Mouse (Mus musculus) layer of hippocampus, postnatal 14 days (tissue): ENCODE measurements around the gene Ccdc162. TPM values are rescaled to one million over a fixed set of nuclear protein-coding genes. Genes with fewer than 3 reads are reported as not detected.

Experiments used
- DNase-seq, 2 experiments: peaks; one replicate each; pipeline ENCODE4 v3.0.0; 2021 to 2022; ENCODE audit warnings: low spot score in 2 of 2, mixed read lengths in 1 of 2
- total RNA-seq, 2 experiments: library from RNA; stranded (reverse); gene quantifications; 2 replicates each; pipeline ENCODE4 v1.2.3; 2021

The Ccdc162 gene
- total RNA-seq, 2 experiments from 2014 or later = 2.3 to 3.7 TPM

DNA sequence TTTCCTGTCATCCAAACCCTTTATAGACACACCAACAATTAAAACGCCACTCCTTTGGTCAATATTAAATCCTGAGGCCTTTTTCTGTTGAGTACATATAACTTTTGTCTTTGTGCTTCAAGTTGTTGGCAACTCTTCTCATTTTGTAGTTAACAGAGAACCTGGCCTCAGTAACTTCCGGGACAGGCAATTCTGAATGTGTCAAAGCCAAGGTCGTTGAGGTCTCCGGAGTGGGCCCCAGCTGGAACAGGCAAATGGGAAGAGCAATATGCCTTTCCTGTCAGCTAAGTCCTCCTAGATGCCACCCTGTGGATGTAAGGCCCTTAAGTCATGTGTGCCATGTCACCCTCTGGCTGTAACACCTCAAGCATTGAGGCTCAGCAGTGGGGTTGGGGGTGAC is 136.0 kb downstream of the Ccdc162 start:
- no peak for DNase-seq

DNA sequence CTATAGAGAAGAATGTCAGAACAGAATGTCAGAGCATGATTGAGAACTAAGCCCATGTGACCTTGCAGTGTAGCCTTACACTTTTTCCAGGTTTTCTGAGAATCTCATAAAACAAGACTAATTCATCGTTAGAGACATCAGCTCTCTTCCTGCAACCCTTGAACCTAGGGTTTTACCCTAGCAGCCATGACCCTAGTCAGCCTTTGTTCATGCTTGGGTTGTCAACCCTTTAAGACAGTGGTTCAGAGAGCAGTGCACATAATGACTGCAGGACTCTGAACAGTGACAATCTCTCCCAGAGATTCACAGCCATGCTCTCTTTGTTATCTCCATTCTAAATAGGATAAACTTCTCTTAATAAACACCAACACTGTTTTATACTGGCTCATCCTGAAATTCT is 137.9 kb downstream of the Ccdc162 start:
- DNase-seq = no peak

DNA sequence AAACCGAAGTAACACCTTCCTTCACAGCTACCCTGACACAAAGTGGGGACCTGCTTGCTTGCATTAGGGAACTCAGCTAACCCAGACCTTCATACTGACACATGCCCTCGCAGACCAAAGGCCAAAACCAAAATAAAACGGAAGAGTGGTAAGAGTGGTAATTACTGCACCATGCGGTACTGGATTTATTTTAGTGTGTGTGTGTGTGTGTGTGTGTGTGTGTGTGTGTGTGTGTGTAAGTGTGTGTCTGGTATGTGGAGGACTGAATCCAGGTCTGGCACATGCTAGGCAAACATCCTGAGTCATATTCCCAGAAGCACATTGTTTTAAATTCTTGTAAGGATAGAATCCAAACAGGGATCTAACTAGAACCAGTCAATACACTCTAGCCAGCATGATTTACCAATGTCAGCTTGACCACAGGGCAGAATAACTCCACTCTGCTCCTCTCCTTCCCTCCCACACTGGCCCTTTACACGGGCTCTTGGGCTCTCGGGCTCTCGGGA is 140.1 kb downstream of the Ccdc162 start:
- no peak for DNase-seq

DNA sequence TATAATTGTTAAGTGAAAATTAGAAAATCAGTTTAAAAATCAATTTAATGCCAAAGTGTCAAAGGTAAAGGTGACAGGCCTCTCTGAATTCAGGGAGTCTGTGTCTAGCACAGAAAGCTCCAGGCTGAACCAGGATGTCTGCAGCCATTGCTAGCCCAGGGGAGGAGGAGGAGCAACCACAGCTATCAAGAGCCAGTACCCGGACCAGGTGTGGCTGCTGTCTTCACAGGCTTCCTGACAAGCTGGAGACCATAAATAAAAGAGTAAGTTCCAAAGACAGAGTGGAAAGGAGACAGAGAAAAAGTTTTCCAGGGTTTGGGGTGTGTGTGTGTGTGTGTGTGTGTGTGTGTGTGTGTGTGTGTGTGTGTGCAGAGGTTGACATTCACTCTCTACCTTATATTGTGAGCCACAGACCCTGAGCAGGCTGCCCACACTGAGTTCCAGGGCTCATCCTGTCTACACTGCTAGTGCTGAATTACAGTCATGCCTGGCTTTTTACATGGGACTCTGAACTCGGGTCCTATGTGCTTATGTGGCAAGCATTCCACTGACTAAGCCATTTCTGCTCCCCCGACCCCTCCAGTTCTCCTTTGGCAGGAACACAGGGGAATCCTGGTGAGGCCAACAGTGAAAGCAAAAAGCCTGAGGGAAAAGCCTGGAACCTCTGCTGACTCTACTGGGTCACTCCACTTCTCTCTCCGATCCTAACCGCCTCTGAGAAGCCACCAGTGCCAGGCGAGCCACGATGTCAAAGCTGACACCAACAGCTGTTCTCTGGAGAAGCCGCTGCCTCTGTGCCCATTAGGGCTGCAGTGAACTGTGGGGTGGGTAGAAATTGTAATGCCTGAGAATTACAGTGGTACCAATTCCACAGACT is 140.7 kb downstream of the Ccdc162 start:
- DNase-seq = no peak

DNA sequence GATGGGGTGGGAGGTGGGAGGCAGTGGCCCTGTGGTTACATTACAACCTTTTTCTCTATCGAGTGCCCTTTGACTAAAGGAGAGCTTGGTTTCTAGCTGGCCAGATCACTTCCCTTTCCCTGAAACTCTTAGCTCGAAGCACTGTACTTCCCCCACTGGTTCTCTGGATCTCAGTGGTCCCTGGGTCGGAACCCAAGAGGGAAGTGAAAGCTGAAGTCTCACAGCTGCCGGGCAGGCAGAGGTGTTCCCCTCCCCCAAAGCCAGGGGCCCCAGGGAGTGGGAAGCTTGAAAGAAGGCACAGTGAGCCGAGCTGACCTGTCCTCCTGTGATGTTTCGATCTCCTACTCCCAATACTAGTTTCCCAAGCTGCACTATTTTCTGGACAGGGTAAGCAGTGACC is 143.2 kb downstream of the Ccdc162 start:
- DNase-seq = peak in 1 of 2 experiments; percentile 37

DNA sequence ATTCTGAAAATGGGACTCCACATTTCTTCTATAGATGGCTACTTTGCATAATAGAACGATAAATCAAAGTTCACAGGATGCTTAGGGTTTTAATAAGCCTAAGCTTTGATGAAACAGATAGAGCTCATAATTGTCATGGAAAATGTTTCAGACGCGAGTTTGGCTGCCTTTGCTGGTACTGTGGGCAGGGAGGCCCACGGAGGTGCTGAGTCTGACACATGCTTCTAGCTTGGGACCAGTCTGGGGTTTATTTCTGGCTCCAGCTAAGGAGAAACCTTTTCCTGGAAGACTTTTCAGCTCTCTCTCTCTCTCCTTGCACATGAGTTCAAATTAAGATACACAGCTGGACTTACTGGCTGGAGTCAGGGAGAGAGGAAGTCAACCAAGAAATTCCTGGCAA is 144.2 kb downstream of the Ccdc162 start:
- no peak for DNase-seq

DNA sequence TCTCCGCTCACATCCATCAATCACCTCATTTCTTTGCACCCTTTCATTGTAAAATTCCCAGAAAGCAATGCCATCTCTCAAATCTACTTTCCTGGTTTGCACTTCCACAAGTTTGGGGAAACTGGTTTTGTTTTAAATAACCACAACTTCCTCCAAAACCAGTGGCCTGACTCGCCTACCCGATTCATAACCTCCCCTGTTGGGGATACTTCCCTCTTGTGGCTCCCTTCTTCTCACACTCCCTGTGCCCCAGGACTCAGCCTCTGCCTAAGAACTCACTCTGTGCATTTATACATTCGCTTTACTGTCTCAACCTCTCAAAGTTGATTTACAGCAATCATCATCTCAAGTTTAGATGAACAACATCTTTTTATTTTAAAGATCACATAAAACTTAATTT is 145.4 kb downstream of the Ccdc162 start:
- no peak for DNase-seq

DNA sequence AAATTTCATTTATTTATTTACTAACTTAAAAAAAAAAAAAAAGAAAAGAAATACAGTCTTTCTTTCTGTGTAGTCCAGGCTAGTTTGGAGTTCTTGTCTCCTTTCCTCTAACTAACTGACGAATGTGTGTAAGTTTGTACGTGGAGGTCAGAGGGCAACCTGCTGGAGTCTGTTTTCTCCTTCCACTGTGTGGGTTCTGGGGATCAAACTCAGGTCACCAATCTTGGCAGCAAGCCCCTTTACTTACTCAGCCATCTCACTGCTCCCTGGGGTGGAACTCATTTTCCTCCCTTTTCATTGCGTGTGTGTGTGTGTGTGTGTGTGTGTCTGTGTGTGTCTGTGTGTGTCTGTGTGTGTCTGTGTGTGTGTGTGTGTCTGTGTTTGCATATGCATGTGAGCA is 148.1 kb downstream of the Ccdc162 start:
- DNase-seq = no peak

DNA sequence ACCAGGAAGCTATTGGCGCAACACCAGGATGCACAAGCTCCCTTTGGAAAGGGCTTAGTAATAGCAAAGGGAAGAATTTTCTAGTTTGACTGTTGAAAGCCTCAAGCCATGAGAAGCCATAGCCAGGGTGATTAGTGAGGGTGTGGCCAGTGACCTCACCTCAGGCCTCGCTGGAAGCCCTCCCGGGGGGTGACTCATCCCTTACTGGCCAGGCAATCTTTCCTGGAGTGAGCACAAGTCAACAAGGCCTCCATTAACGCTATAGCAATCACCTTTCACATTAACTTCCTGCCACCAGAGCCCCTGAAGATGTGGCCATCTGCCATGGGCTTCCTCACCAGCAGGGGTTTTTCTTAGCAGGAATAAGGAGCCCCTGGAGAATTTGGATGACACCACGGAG is 151.3 kb downstream of the Ccdc162 start:
- DNase-seq = no peak

DNA sequence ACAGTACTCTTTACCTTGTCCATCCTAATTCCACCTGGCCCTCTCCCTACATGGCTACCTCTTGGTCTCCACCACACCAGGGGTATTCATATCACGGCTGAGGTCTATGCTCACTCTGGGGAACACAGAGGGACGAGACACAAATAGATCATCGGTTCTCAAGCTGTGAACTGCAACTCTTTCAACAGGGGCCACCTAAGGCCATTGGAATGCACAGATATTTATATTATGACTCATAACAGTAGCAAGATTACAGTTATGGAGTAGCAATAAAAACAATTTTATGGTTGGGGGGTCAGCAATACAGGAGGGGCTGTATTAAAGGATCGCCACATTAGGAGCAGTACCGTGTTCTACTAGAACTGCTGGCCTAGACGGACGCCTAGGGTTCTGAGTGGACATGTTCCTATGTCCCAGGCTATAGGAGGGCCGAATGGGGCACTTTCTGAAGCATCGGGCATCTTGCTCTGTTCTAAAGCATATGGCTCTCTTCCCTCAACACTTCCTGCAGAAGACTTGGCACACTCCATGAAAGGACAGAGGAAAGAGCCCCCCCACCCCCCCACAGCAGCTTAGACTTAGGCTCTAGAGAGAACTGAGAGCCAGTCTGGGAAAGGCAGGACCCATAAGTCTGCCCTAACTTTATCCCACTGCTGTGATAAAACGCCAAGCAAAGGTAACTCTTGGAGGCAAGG is 154.6 kb downstream of the Ccdc162 start:
- DNase-seq = no peak

DNA sequence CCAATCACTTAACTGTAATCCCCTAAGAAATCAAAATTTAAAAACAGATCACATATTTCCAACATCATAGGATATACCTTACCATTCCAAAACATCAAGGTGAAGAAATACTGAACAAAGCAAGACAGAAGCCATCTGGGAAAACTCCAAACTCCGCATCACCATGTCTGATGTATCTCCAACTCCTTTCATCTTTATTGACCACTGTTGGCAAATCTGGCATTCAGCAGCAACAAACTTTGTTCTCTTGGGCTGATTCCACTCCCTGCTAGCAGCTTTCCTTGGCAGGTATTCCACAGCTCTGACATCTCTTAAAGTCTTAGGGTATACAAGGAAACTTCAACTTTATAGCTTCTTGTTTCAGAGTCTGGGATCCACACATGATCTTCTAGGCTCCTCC is 158.0 kb downstream of the Ccdc162 start:
- DNase-seq = no peak

DNA sequence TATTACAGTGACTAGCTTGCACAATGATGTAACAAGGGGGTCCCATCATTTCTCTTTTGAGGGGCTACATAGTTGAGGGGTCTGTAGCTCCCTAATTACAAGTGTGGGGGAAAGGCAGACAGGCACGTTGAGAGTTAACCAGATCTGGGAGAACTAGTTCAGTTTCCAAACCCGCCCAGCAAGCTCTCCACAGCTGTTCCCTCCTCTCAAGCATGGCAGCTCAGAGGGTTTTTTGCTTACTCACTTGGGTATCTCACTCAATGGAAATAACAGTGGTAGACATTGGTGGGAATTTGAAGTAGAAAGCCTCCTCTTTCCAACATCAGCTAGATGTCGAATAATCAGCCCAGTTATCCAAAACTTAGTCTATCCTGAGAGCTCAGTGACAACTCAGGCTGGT is 161.4 kb downstream of the Ccdc162 start:
- DNase-seq = no peak

DNA sequence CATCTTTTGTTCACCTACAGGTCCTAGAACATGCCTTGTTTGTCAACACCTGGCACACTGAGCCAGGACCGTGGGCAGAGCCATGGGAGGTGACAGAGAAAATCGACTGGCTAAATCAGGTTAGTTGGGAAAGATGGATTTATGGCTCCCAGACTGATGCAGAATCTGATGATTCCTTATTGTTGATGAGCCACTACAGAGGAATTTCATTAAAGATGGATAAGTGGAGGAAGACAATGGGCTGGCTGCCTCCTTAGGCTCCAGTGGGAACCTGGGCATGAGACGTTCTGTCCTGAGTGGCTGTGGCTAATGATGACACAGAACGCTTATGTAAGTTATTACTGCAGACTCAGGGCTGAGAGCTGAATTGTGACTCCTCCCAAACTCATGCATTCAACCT is 162.7 kb downstream of the Ccdc162 start:
- DNase-seq = no peak

DNA sequence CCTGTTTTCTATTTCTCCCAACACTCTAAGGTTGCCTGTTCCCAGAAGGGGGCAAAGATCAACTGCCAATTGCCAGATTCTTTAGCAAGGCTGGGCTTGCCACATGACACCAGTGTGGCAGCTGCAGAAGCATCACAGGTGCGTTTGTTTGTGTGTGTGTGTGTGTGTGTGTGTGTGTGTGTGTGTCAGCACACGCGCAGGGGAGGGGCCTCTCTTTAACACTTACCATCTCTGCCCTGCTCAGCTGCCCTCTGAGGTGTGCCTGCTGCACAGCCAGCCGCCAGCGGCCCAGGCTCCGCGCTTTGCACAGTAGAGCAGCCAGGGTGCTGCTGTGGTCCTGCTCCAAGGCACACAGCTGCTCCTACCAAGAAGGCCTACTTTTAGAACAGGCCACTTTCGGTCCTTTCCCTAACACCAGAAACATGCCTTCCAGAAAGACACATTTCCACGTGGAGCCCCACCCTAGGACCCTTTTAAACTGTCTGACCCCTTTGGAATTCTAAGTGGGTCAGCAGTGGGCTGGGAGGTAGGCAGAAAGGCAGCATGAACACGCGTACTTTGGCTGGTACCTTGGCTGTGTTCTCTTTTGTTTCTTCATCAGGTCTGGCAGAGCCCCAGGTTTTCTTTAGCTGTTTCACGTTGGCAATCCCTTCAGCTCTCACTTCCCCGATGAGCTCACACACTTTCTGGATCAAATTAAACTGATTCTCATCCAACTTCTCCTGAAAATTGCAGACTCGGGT is 163.4 kb downstream of the Ccdc162 start:
- peak in 1 of 2 experiments; percentile 24 for DNase-seq

DNA sequence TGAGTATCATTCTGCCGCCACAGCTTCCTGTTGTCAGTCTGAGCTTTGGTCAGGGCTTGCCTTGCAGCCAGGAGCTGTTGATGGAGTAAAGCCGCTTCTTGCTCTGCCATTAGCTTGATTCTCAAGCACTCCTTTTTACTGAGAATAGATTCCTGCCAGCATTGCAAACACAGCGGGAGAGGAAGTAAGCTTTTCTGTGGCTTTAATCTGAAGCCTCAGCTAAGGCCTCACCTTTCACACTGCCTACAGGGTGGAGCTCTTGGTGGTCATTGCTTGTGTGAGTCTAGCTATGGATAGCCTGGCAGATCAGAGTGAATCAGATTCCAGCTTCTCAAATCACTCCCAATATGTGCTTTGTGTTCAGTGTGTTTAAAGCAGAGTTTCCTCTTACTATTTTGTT is 164.1 kb downstream of the Ccdc162 start:
- DNase-seq = no peak

DNA sequence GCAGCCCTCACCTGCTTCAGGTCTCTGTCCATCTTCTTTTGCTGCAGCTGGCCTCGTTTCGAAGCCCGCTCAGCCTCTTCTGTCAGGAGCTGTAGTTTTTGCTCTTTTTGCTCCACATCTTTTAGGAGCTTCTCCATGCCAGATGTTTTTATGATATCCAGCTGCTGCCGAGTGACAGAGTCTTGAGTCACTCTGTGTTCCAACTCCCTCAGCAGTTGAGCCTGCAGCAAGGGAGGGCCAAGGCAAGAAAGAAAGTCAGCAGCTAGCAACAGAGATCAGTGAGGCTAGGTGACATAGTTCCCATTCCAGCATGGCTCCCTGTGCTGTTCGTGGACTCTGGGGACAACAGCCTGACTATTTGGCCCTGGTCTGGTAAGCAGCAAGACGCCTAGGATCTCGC is 165.7 kb downstream of the Ccdc162 start:
- no peak for DNase-seq

DNA sequence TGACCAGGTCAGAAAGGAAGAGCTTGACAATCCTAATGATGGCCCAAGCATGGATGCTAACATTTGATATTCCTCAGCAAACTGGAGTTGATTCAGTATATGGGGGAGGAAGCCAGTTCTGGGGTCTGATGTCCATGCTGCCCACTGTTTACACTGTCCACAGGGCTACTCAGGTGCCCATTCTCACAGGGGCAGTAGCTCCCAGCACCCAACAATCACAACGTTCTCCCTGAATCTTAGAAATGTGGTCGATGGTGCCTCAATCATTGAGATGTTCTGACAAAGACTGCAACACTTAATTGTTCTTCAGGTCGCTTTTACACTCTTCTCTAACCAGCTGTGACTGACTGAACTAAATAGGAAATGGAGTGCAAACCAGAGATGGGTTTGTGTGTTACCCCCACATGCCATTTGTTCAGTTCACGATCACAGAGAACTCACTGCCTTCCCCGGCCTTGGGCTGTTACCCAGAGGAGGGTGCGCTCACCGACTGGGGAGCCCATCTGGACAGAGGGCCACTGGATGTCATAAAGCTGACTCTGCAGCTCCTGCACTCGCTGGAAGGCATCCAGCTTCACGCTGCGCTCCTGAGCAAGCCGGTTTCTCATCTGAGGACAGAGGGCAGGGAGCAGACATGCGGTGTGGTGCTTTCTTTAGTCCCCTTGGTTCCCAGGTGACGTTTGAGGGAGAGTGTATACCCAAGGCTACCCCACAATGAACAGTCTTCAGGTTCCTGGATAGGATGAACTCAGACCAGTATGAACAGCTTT is 169.9 kb downstream of the Ccdc162 start:
- DNase-seq = no peak

DNA sequence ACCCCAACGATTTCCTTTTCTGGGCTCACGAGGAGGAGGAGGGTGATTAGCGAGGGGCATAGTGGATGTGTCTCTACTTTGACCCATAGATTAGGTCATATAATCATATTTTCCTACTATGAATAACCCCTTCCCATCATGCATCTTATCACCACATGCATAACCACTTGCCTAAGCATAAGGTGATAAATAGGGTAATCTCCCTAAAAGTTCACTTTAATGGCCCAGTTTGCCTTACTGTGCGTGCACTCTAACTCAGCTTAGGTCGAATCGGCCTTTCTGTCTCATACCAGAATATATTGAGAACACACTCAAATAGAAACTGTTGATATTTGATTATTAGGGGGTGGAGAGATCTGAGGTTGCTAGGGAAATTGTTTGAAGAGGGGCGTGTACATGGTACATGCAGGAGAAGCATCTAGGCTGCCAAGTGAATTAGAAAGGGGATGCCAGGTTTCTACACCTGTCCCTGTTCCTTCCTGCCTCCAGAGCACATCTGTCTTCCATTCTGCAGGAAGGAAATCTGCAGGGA is 171.1 kb downstream of the Ccdc162 start:
- DNase-seq = no peak

DNA sequence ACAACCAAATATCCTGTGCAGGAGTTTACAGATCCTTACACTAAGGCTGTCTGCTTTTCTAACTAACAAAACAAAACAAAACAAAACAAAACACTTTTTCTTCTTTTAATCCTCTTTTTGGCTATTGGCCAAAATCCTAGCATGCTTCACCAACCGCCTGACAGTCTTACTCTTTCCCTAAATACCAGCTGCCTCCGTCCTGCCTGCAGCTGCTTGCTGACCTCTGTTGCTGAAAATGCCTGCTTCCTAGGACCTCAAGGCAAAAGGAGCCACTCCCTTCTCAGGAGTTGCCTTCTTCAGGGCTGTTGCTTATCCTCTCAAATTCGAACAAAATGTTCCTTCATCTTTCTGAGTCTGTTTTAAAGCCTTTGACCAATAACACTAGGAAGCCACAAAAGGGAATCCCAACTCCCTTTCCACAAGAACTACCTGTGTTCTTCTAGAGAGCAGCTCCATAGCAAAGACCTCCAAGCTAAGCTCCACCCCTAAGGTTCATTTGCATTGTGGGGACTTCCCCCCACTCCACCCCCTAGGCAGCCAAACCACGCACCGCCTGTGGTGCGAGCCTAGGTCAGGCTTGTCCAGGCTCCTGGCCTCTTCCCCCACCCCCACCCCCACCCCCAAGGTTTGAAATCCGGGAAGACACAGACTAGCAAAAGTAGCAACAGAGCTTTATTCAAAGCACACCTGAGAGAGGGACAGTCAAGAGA is 171.8 kb downstream of the Ccdc162 start:
- no peak for DNase-seq

DNA sequence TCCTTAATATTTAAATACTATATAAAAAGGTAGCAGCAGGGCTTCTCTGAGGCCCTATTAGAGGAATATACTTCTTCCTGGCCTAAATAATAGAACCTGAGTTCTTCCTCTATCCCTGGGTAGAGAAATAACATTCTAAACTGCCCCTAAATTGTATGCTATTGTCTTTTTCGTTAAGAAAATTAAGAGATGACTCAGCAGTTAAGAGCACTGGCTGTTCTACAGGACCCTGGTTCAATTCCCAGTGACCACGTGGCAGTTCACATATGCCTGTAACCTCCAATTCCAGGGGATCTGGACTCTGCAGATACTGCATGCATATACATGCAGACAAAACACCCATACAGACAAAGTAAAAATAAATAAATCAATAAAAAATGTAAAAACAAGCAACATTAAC is 172.6 kb downstream of the Ccdc162 start:
- no peak for DNase-seq
